Mouse (Mus musculus): ENCODE results near the gene Exo5.

Exo5 gene

GRCm38 (mm10) chr4:120924554-120925299, at the start of gene Exo5:
Gene Exo5, minus strand, starts transcription at chr4:120925017.
- peak; percentile 93 for DNase-seq (ENCODE audit: low read depth, low spot score)

- no peak for DNase-seq (ENCODE audit: low read depth, low spot score)
Measured at GRCm38 (mm10) chr4:120971842-120972241, 47.0 kb upstream of the Exo5 start.

GRCm38 (mm10) chr4:120969382-120970146, 44.7 kb upstream of the Exo5 start:
- peak; percentile 72 for DNase-seq (ENCODE audit: low read depth, low spot score)

GRCm38 (mm10) chr4:120968486-120968885, 43.7 kb upstream of the Exo5 start:
- DNase-seq (ENCODE audit: low read depth, low spot score): no peak

- no peak for DNase-seq (ENCODE audit: low read depth, low spot score)
Measured at GRCm38 (mm10) chr4:120955586-120955985, 30.8 kb upstream of the Exo5 start.

GRCm38 (mm10) chr4:120953667-120954066, 28.9 kb upstream of the Exo5 start:
- no peak for DNase-seq (ENCODE audit: low read depth, low spot score)

GRCm38 (mm10) chr4:120953038-120953437, 28.2 kb upstream of the Exo5 start:
- no peak for DNase-seq (ENCODE audit: low read depth, low spot score)

- DNase-seq (ENCODE audit: low read depth, low spot score): no peak
Measured at GRCm38 (mm10) chr4:120952163-120952562, 27.3 kb upstream of the Exo5 start.

- peak; percentile 66 for DNase-seq (ENCODE audit: low read depth, low spot score)
Measured at GRCm38 (mm10) chr4:120951428-120951973, 26.7 kb upstream of the Exo5 start, which contains the start of gene Zfp69. Gene Zfp69, minus strand, starts transcription at chr4:120951699.

GRCm38 (mm10) chr4:120950763-120951427, 26.1 kb upstream of the Exo5 start:
- no peak for DNase-seq (ENCODE audit: low read depth, low spot score)

GRCm38 (mm10) chr4:120948938-120949337, 24.1 kb upstream of the Exo5 start:
- no peak for DNase-seq (ENCODE audit: low read depth, low spot score)

GRCm38 (mm10) chr4:120935006-120935405, 10.2 kb upstream of the Exo5 start:
- no peak for DNase-seq (ENCODE audit: low read depth, low spot score)

GRCm38 (mm10) chr4:120930736-120931135, 5.9 kb upstream of the Exo5 start:
- no peak for DNase-seq (ENCODE audit: low read depth, low spot score)

GRCm38 (mm10) chr4:120928686-120929085, 3.9 kb upstream of the Exo5 start:
- no peak for DNase-seq (ENCODE audit: low read depth, low spot score)

- peak; percentile 32 for DNase-seq (ENCODE audit: low read depth, low spot score)
Measured at GRCm38 (mm10) chr4:120925386-120925785, 569 bp upstream of the Exo5 start.

GRCm38 (mm10) chr4:120921461-120921860, 3.4 kb downstream of the Exo5 start:
- no peak for DNase-seq (ENCODE audit: low read depth, low spot score)

- no peak for DNase-seq (ENCODE audit: low read depth, low spot score)
Measured at GRCm38 (mm10) chr4:120914501-120914900, 10.3 kb downstream of the Exo5 start.

- DNase-seq (ENCODE audit: low read depth, low spot score): no peak
Measured at GRCm38 (mm10) chr4:120913861-120914260, 11.0 kb downstream of the Exo5 start.

- DNase-seq (ENCODE audit: low read depth, low spot score): no peak
Measured at GRCm38 (mm10) chr4:120913443-120913842, 11.4 kb downstream of the Exo5 start.

GRCm38 (mm10) chr4:120912866-120913265, 12.0 kb downstream of the Exo5 start:
- no peak for DNase-seq (ENCODE audit: low read depth, low spot score)

GRCm38 (mm10) chr4:120911086-120911485, 13.7 kb downstream of the Exo5 start:
- no peak for DNase-seq (ENCODE audit: low read depth, low spot score)

- peak; percentile 83 for DNase-seq (ENCODE audit: low read depth, low spot score)
Measured at GRCm38 (mm10) chr4:120909558-120910150, 15.2 kb downstream of the Exo5 start.

All from ES-CJ7 (cell line).